Mouse (Mus musculus): ENCODE data around the gene Ifrd1. TPM values are rescaled to one million over a fixed set of nuclear protein-coding genes. Genes with fewer than 3 reads are reported as not detected.
A peak's percentile ranks its signal among the peaks of the same experiment; 100 is the strongest.
"Not testable (repeated sequence)": the region's sequence is repeated elsewhere in the genome, so short reads cannot be mapped to it uniquely, and the experiment has no call there.

Gene Ifrd1
- 100 to 1,000 TPM; 177 to 248 TPM for total RNA-seq (2021)
- long read RNA-seq, experiment 1, transcript Ifrd1-201 (12 exons, 3,378 nt) = major isoform, 117 of 130 reads
- long read RNA-seq, experiment 1, partial matches to known transcripts = 1 of 130 reads
- long read RNA-seq, experiment 1, other reads (novel, unspliced or antisense) = 10 of 130 reads
- long read RNA-seq, experiment 2, transcript Ifrd1-201 (12 exons, 3,378 nt) = major isoform, 85 of 112 reads
- long read RNA-seq, experiment 2, partial matches to known transcripts = 9 of 112 reads
- long read RNA-seq, experiment 2, other reads (novel, unspliced or antisense) = 17 of 112 reads

DNA sequence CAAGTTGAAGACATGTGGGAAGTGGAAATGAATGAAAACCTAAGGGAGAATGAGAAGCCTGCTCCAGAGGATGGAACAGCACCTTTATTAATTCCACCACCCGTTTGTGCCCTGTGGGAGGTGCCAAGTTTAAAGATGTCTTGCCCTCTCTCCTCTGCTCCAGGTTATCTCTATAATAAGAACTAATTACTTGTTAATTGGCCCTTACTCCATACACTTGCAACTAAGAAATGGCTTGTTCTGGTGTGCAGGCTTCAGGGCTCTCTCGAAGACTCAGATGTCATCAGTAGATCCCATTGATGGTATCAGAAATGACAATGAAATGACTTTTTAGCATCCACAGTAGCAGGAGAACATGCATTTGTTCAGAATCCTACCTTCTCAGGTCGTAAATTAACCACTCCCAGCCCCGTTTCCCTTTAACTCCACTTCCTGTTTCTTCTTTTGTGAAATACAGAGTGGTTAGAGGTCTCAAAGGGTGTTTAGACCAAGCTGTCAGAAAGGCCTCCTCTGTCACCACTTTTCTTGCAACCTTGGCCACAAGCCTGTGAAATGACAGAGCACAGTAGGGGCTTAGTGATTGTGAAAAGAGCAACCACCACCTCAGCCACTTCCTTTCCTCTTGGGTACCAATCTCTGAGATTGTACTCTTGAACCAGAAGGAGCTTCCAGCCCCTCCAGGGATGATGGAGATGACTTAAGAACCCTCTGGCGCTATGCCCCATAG lies at the start of gene Ifrd1:
TSS of gene Ifrd1 (minus strand) at position 51 of the 727 bp plus-strand sequence.
- no peak for DNase-seq (ENCODE audit: low spot score in 2 of 2)

DNA sequence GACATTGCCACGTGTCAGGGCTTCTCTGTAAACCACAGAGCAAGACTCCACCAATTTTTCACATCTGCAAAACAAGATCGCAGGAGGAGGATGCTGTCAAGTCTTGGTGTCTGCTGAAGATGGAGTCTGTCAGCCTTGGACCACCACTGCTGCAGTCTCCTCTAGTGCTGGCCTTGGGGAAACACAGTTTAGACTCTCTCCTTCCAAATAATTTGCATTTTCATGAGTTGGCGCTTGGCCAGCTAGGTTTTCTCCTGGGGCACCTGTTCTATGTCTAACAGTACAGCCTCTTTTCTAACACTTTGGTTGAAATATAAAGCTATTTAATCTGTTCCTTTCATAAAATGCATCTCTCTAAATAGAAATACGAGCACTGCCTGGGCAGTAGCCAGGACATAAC lies 38.2 kb upstream of the Ifrd1 start:
- no peak for DNase-seq (ENCODE audit: low spot score in 2 of 2)

DNA sequence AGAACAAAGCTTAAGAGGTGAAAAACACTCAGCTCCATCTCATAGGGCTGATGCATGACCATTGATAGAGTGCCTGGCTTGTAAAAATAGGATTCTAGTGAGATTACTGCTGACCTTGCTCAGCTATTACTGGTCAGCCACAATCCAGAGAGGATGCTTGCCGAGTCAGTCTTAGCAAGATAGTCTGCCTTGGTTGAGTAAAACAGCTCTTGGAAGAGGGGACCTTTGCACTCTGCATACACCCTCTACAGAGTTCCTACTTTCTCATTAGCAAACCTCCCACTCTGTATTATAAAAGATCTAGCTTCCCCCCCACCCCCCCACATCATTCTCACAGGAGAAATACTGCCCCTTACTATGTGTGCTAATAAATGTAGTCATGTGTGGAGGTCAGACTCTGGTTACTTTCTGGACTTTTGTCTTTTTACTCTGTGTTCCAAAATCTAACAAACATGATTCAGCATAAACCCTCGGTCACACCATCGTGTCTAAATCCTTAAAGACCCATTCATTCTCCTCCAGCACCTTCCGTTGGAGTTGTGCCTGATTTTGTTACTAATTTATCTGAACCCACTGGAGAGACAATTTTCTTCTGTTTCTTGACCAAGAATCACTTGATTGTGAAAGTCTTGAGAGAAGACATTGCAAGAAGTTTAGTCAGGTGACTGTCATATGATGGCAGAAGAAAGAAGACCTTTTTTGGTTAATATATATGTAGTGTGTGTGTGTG lies 32.5 kb upstream of the Ifrd1 start:
- no peak for DNase-seq (ENCODE audit: low spot score in 2 of 2)

DNA sequence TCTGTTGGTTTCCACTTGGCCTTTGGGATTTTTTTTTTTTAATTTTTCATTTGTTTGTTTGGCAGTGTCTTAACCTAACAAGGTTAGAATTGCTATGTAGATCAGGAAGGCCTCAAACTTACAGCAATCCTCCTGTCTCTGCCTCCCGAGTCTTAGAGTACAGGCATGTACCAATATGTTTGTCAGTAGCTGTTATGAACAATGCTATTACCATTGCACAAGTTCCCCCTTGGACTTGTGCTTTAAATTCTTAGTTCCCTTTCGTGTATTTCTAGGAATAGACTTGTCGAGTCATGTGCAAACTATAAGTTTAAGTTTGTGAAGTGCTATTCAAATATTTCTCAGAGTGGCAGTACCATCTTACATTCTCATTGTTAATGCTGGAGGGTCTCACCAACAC lies 29.3 kb upstream of the Ifrd1 start:
- DNase-seq (ENCODE audit: low spot score in 2 of 2) = no peak

DNA sequence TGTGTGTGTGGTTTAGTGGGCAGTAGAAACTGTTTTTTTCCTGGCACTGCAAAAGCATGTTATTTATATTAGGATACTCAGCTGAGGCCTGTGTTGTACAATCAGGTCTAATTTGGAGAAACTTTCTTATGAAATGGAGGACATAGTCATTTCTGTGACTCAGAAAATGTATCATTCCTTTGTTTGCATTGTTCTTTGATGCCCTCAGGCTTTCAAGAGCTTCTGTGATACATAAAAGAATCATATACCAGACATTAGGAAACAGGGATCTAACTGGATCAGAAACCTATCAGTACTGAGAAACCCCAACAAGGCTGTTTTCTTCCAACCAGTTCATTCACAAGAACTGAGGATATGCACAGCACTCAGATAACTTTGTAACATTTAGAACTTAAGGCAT lies 26.6 kb upstream of the Ifrd1 start:
- no peak for DNase-seq (ENCODE audit: low spot score in 2 of 2)

DNA sequence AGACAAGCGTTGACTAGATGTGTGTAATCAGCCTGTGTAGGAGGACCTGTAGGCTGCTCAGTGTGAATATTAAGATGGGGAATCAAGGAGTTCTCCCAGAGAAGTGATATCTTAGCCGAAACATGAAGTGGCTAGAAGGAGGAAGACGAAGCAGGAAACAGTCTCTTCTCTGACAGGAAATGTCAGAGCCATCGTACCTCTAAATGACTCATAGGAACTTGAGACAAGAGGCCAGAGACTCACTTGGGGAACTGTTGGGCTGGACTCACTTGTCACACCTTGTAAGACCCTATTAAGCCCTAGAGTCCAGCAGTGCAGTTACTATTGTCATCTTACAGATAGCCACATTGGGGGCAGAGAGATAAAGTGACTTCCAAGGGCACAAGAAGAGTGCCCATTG lies 25.0 kb upstream of the Ifrd1 start:
- no peak for DNase-seq (ENCODE audit: low spot score in 2 of 2)

DNA sequence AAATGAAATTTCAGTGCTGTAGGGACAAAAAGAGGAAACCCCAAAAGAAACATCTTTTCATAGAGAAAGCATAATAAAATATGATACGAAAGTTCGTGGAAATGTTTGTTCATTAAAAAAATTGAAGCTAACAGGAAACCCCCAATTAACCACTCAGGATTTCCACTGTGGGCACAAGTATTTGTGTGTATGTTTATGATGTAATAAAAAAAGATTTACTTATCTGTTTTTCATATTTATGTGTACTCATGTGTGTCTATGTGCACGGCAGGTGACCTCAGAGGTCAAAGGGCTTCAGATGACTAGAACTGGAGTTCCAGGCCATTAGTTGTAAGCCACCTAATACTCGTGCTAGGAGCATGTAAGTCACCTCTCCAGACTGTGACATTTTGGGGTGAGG lies 24.4 kb upstream of the Ifrd1 start:
- DNase-seq (ENCODE audit: low spot score in 2 of 2) = no peak

DNA sequence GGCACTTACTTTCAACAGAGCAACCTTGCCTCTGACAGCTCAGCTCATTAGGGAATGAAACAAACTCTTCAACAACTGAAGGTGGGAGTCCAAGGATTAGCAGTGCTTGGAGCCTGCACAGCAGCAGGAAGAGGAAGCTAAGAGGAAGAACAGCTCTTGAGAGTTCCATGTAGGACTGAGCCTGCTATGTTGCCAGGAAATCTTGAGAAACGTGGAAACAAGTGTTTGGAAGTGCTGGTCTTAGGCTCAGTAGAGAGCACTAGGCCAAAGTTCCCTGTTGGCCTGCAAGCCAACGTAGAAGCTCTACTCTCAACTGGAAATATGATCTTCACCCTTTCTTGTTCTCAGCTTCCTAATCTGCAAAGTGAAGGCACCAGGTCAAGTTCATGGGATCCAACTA lies 20.0 kb upstream of the Ifrd1 start:
- no peak for DNase-seq (ENCODE audit: low spot score in 2 of 2)

DNA sequence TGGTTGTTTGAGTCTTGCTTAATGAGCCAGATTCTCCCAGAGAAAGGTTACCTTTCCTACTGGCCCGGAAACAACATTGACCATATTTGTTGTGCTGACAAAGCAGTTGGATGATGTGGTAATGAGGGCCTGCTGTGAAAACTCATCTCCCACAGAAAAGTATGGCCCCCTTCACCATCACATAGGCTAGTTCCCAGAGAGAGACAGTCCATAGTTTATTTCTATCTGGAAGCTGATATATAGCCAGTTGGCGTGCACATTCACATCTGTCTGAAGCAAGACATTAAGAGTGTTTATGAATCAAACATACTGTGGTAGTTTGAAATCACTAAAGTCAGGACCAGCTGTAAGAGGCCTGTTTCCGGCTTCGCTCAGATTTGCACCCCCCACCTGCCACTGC lies 15.4 kb upstream of the Ifrd1 start:
- DNase-seq (ENCODE audit: low spot score in 2 of 2) = no peak

DNA sequence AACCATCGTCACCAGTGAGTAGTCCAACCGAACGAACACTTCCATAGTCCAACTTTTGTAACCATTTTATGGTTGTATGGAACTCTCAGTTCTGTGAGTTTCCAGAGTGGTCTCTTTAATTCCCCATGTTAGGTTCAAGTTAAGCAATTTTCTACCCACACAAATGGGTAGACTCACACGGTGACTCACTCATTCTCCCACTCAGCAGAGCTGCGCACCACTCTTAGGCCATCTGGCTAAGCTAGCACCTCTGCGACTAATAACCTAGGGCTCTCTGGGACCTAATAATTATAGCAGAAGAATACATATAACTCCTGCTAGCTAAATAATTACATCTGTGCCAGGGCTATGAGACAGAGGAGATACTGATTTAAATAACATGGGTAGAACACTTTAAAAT lies 14.7 kb upstream of the Ifrd1 start:
- no peak for DNase-seq (ENCODE audit: low spot score in 2 of 2)

DNA sequence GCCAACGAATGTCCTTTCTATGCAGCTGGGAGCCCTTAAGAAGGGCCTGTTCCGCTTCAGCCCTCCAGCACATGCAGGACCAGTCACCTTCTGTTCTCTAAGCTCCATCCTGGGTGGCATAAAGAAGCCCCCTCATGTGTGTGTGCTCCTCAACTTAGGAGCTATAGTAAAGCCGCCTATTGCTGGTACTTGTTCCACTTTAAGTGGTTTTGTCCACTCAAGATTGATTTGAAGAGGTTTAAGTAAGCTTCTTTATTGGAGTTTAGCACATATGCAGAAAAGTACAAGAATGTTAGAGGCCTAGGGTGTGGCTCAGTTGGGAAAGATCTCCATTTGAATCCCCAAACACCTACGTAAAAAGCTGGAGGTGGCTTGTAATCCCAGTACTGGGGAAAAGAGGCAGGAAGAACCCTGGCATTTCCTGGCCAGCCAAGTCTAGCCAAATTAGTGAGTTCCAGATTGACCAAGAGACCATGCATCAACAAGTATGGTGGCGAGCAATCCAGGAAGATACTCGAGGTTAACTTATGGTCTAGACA lies 10.2 kb upstream of the Ifrd1 start:
- DNase-seq (ENCODE audit: low spot score in 2 of 2) = no peak

DNA sequence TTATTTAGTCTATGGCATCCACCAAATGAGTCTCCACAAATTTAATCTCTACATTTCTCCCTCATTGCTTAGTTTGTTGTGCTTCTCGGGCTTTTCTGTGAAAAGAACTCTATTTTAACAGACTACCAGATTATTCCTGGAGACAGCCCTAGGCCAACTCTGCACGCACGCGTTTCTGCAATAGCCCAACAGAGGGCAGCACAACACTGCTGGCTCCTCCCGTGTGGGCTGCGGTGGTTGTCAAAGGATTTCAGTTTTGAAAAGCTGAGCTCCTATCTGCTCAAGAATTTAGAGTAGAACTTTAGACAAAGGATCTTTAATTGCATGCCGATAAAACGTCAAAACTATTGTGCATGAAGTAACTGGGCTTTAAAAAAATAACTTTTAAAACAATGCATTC lies 8.9 kb upstream of the Ifrd1 start:
- peak; percentile 83 to 84 for DNase-seq (ENCODE audit: low spot score in 2 of 2)

DNA sequence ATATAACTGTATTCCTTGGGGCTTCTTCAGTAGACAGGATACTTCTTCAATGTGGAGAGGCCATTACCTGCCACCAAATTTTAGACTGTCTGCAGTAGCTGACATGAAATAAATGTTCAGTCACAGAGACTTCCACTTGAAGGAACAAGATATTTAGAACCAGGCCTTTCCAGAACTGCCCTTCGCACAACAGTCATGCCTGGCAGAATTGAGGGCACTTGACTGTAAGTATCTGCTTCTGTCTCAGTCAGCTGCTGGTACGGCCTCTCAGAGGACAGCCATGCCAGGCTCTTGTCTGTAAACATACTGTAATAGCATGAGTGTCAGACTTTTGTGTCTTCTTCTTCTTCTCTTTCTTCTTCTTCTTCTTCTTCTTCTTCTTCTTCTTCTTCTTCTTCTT lies 8.2 kb upstream of the Ifrd1 start:
- DNase-seq (ENCODE audit: low spot score in 2 of 2) = no peak

DNA sequence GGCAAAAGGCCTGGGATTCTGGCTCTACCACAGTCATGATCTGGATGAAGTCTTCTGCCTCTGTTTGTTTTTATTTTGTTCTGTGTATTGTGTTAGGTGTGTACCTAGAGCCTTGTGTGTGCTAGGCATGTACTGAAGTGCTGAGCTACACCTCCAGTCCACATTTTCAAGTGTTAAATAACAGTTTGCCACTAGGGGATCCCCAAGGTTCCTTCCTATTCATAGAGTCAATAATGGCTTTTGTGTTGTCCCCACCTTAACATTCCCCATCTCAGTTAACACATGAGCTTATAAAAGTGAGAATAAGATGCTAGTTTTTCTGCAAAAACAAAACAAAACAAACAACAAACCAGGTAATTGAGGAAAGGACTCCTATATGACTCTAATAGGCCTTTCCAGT lies 7.7 kb upstream of the Ifrd1 start:
- no peak for DNase-seq (ENCODE audit: low spot score in 2 of 2)

DNA sequence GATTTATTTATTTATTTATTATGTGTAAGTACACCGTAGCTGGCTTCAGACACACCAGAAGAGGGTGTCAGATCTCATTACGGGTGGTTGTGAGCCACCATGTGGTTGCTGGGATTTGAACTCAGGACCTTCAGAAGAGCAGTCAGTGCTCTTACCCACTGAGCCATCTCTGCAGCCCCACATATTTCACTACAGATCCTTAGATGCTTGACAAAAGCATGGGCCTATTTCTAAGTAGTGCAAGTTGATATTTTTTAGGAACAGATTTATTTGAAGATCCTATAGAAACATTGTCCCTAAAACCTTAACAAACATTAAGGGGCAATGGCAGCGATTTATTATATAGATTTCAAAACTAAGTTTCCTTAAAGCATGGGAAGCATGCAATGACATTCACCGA lies 7.0 kb upstream of the Ifrd1 start:
- not testable (repeated sequence) for DNase-seq (ENCODE audit: low spot score in 2 of 2)

DNA sequence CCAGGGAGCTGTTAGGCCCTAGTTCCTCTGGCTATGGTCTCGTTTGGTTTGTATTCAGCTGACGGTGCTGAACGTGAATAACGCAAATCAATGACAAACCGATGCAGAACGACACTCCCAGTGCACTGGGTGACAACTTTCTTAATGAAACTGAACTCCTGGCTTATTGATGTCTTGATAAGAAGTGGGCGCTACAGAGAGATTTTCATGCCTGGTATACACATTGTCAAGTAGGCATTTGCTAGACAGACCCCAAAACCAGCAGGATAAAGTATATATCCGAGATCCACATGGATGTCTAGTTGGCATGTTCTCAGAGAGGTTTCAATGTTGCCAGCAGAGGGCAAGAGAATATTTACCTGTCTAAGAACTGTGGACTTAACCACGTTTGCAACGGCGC lies 6.4 kb upstream of the Ifrd1 start:
- no peak for DNase-seq (ENCODE audit: low spot score in 2 of 2)

DNA sequence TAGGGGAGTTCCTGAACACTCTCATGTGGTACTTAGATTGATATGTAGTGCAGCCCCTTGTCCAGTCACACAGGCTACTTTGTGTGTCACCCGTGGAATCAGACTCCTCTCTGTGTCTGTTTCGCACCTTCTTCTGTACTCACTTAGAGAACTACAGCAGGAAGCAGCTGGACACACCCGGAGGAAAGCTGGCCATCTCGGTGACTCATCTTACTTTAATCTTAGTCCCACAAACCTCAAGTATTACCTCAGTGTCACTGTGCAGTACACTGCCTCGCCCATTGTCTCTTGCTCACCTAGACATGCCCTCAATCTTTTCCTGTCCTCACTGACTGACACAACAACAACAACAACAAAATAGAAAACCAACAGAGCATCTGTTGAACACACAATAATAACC lies 4.9 kb upstream of the Ifrd1 start:
- no peak for DNase-seq (ENCODE audit: low spot score in 2 of 2)

DNA sequence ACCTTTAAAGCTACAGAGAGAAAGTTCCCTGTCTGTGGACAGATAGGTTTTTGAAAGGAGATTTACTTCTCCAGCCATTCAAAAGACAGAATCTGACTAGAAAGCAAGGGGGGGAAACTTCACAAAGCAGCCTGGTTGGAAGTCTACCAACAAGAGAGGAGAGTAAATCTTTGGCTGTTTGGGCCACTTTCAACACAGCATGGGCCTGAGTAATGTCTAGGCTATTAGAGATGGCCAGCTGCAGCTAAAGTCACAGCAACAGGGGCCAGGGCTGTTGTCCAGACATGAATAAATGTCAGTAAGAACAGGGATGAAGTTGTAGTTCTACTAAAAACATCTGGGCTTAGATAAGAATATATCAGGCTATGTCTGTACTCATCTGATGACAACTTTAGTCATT lies 2.0 kb upstream of the Ifrd1 start:
- DNase-seq (ENCODE audit: low spot score in 2 of 2) = no peak

DNA sequence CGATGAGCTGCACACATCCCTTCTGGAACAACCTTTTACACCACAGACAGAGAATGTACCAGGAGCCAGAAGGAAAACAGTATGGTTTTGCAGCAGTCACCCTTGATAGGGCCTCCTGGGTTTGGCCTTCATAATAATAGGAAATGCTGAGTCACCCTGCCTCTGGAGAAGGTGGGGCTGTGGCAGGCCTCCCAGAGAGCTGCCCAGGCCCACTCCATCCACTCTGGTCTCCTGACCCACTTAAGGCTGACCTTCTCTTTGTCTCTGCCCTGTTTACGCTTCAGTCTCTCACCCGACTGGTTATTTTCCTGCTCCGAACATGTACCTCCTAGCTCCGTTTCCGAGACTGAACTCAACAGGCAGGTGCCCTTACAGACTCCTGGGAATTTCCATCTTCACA lies 328 bp downstream of the Ifrd1 start:
- DNase-seq (ENCODE audit: low spot score in 2 of 2) = peak in 1 of 2 experiments; percentile 48

DNA sequence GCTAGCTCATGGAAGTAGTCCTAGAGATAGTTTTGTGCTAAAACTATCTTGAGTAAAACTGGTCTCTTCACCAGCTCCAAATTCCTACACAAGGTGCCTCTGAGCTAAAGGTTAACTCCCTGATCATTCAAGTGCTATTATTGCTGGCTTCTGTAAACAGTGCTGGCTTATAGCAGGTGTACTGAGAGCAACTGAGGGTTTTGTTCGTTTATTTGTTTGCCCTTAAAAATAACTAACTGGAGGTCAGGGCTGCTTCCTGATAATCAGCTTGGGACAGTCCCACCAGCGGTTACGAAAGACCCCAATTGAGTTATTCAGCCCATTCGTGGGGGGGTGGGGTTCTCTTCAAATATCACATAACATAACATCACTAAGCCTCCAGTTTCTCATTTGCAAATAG lies 920 bp downstream of the Ifrd1 start:
- DNase-seq (ENCODE audit: low spot score in 2 of 2) = no peak

DNA sequence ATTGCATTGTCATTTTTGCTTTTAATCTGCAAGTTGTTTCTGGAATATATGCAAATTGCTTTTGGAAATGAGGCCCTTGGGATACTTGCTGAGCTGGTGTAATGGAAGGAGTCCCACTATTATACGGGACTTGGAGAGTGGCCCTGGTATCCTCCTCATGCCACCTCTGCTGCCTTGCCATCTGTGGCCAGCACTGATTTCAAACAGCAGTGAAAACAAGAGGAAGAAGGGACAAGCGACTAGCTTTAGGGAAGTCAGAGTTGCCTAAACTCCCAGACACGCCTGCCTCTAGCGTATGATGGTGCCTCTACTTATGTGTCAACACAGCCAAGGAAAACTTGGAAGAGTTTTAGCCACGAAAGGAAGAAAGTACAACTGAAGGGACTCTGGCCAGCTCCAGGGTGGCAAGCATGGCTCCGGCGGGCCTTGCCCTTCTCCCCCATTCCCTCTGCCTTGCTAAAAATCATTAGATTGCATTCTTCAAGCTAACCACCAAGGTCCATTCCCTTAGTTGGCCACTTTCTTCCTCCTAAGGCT lies 2.8 kb downstream of the Ifrd1 start:
- DNase-seq (ENCODE audit: low spot score in 2 of 2) = no peak

DNA sequence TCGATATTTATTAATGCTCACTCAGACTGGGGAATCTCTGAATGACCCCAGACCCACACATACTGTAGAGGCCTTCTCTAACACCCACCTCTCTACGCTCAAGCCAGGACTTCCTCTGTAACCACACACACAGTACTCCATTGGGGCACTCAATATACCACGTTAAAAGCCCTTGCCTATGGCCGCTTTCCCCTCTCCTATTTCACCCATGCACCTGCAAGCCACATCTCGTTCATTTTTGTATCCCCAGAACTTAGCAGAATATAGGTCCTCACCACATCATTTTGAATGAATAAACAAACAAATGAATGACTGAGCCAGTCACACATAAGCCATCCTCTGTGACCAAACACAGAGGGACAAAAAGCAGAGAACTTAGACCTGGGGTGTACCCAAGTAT lies 3.4 kb downstream of the Ifrd1 start:
- DNase-seq (ENCODE audit: low spot score in 2 of 2) = no peak

Data from adrenal gland, adult 18-20 months (tissue).